Mouse (Mus musculus): ENCODE measurements around the gene Dars2. TPM values are rescaled to one million over a fixed set of nuclear protein-coding genes. Genes with fewer than 3 reads are reported as not detected.

The Dars2 gene
- polyA plus RNA-seq, 1 experiment from 2014 or later = 47.5 TPM

- Histone ChIP-seq H3K4me3 (ENCODE audit: low read length) (no peak overlapping the region), H3K27me3 (replicated peaks; ENCODE audit: control insufficient read depth, insufficient read depth, low read length) (no peaks in the 10 kb centered on the region), H3K4me2 (ENCODE audit: low read depth, low read length) (no peak overlapping the region), H3K9ac (ENCODE audit: low read depth, low read length) (no peak overlapping the region), H3K4me1 (ENCODE audit: control insufficient read depth, insufficient read depth, low read length) (no peaks in the 10 kb centered on the region), H3K36me3 (ENCODE audit: control insufficient read depth, insufficient read depth, low read length) (0 out of 2 replicates have a peak, but pooled peaks cover under 1% of the 10 kb centered on the region), H3K27ac (ENCODE audit: low read length) (no peak overlapping the region), H3K9me3 (ENCODE audit: control insufficient read depth, low read length) (no peaks in the 10 kb centered on the region)
- no peak for ATAC-seq
- WGBS = 96% methylated on average over 1 of the region's 1 CpGs
These were observed 13.3 kb downstream of the Dars2 start for GRCm38 (mm10) chr1:161057164-161057563.

DNA sequence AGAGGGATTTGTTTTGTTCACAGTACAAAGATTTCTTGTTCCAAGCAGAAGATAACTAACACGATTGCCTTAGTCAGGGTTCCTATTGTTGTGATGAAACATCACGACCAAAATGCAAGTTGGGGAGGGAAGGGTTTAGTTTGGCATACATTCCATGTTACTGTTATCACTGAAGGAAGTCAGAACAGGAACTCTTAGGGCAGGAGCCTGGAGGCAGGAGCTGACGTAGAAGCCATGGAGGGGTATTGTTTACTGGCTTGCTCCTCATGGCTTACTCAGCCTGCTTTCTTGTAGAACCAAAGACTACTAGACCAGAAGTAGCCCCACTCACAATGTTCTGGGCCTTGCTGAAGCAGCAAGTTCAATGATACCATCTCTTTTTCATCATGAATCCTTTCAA is 23.5 kb downstream of the Dars2 start:
- ATAC-seq = no peak
- no peak overlapping the region for H3K9ac ChIP-seq (ENCODE audit: low read depth, low read length)
- H3K9me3 ChIP-seq (ENCODE audit: control insufficient read depth, low read length) = no peaks in the 10 kb centered on the region
- 83% methylated on average over 3 of the region's 3 CpGs for WGBS
- no peaks in the 10 kb centered on the region for H3K27me3 ChIP-seq (replicated peaks; ENCODE audit: control insufficient read depth, insufficient read depth, low read length)
- no peak overlapping the region for H3K4me3 ChIP-seq (ENCODE audit: low read length)
- H3K36me3 ChIP-seq (ENCODE audit: control insufficient read depth, insufficient read depth, low read length) = peaks cover 1% of the 10 kb centered on the region; the same call in 1 of the 2 replicates
- no peaks in the 10 kb centered on the region for H3K4me1 ChIP-seq (ENCODE audit: control insufficient read depth, insufficient read depth, low read length)
- no peak overlapping the region for H3K27ac ChIP-seq (ENCODE audit: low read length)
- no peak overlapping the region for H3K4me2 ChIP-seq (ENCODE audit: low read depth, low read length)

DNA sequence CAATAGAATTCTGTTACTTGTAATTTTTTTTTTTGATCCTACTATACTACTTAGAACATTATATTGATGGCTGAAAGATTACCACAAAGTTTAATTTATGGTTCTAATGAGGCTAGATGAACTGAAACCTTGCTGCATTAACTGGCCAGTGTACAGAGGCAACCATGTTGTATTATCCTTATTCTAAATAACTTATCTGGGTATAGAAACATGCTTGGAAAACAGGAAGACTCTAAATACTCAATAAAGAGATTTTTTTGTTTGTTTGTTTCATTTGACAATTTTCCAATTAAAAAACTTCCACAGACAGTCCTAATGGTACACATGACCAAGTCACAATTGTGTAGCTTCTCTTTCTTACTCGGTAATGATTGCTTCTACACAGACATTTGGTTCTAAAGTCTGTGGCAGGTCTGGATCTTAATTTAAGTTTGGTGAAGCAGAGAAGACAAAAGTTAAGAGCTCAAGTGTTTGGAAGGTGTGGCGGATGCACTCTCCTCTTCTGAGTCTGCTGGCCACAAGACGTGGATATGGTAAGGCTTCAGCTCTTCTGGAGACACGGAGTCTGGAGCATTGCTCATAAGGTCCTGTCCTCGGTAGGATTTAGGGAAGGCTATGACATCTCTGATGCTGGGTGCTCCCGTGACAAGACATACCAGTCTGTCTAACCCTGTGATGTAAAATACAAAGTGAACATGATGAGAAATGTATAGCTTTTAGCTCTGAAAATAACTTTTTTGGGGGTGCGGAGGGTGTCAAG is 29.0 kb downstream of the Dars2 start:
- Histone ChIP-seq H3K27me3 (replicated peaks; ENCODE audit: control insufficient read depth, insufficient read depth, low read length) (no peaks in the 10 kb centered on the region), H3K9me3 (ENCODE audit: control insufficient read depth, low read length) (no peaks in the 10 kb centered on the region), H3K27ac (ENCODE audit: low read length) (no peak overlapping the region), H3K4me3 (ENCODE audit: low read length) (no peak overlapping the region), H3K4me2 (ENCODE audit: low read depth, low read length) (no peak overlapping the region), H3K4me1 (ENCODE audit: control insufficient read depth, insufficient read depth, low read length) (peaks cover 2% of the 10 kb centered on the region; the same call in 1 of the 2 replicates), H3K9ac (ENCODE audit: low read depth, low read length) (no peak overlapping the region), H3K36me3 (ENCODE audit: control insufficient read depth, insufficient read depth, low read length) (0 out of 2 replicates have a peak, but pooled peaks cover 6% of the 10 kb centered on the region)
- no peak for ATAC-seq
- 90% methylated on average over 7 of the region's 7 CpGs for WGBS

DNA sequence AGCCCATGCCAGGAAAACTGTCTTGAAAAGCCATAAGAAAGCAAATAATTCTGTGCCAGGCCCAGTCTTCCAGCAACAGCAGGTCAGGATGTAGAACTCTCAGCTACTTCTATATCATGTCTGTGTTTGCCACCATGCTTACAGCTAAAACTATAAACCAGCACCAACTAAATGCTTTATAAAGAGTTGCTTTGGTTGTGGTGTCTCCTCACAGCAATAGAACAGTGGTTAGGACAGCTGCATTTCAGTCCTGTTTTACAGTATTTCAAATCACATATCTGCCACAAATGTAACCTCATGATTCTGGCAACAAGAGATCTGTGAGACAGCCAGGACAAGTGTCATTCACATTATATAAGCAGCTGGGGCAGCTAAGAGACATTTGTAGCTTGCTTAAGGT is 29.6 kb downstream of the Dars2 start:
- H3K27me3 ChIP-seq (replicated peaks; ENCODE audit: control insufficient read depth, insufficient read depth, low read length) = no peaks in the 10 kb centered on the region
- H3K36me3 ChIP-seq (ENCODE audit: control insufficient read depth, insufficient read depth, low read length) = 0 out of 2 replicates have a peak, but pooled peaks cover 6% of the 10 kb centered on the region
- peak overlapping the region; percentile 63 for H3K27ac ChIP-seq (ENCODE audit: low read length)

GRCm38 (mm10) chr1:161040426-161040770 is 30.1 kb downstream of the Dars2 start:
- H3K9ac ChIP-seq (ENCODE audit: low read depth, low read length) = no peak overlapping the region
- no peaks in the 10 kb centered on the region for H3K27me3 ChIP-seq (replicated peaks; ENCODE audit: control insufficient read depth, insufficient read depth, low read length)
- H3K27ac ChIP-seq (ENCODE audit: low read length) = peak overlapping the region; percentile 63
- no peaks in the 10 kb centered on the region for H3K9me3 ChIP-seq (ENCODE audit: control insufficient read depth, low read length)
- H3K4me2 ChIP-seq (ENCODE audit: low read depth, low read length) = no peak overlapping the region
- peaks cover 2% of the 10 kb centered on the region; the same call in 1 of the 2 replicates for H3K4me1 ChIP-seq (ENCODE audit: control insufficient read depth, insufficient read depth, low read length)
- ATAC-seq = peak; percentile 5; the same call in 1 of the 2 replicates
- WGBS = 64% methylated on average over 1 of the region's 1 CpGs
- H3K36me3 ChIP-seq (ENCODE audit: control insufficient read depth, insufficient read depth, low read length) = 0 out of 2 replicates have a peak, but pooled peaks cover 6% of the 10 kb centered on the region
- H3K4me3 ChIP-seq (ENCODE audit: low read length) = no peak overlapping the region

More for the DNA sequence above, 29.6 kb downstream of the Dars2 start:
- peaks cover 2% of the 10 kb centered on the region; the same call in 1 of the 2 replicates for H3K4me1 ChIP-seq (ENCODE audit: control insufficient read depth, insufficient read depth, low read length)
- no peak for ATAC-seq
- H3K9me3 ChIP-seq (ENCODE audit: control insufficient read depth, low read length) = no peaks in the 10 kb centered on the region
- no peak overlapping the region for H3K9ac ChIP-seq (ENCODE audit: low read depth, low read length)
- no peak overlapping the region for H3K4me2 ChIP-seq (ENCODE audit: low read depth, low read length)
- H3K4me3 ChIP-seq (ENCODE audit: low read length) = no peak overlapping the region

- Histone ChIP-seq H3K4me3 (ENCODE audit: low read length) (no peak overlapping the region), H3K9ac (ENCODE audit: low read depth, low read length) (0 out of 2 replicates have a peak overlapping the region, but pooled peaks have one; percentile 19), H3K9me3 (ENCODE audit: control insufficient read depth, low read length) (no peaks in the 10 kb centered on the region), H3K27me3 (replicated peaks; ENCODE audit: control insufficient read depth, insufficient read depth, low read length) (no peaks in the 10 kb centered on the region), H3K4me1 (ENCODE audit: control insufficient read depth, insufficient read depth, low read length) (peaks cover 2% of the 10 kb centered on the region; the same call in 1 of the 2 replicates), H3K36me3 (ENCODE audit: control insufficient read depth, insufficient read depth, low read length) (0 out of 2 replicates have a peak, but pooled peaks cover 6% of the 10 kb centered on the region), H3K27ac (ENCODE audit: low read length) (peak overlapping the region; percentile 63), H3K4me2 (ENCODE audit: low read depth, low read length) (no peak overlapping the region)
- peak; percentile 51 for ATAC-seq
- WGBS = 12% methylated on average over 3 of the region's 3 CpGs
These were observed 30.6 kb downstream of the Dars2 start for GRCm38 (mm10) chr1:161039741-161040425.

DNA sequence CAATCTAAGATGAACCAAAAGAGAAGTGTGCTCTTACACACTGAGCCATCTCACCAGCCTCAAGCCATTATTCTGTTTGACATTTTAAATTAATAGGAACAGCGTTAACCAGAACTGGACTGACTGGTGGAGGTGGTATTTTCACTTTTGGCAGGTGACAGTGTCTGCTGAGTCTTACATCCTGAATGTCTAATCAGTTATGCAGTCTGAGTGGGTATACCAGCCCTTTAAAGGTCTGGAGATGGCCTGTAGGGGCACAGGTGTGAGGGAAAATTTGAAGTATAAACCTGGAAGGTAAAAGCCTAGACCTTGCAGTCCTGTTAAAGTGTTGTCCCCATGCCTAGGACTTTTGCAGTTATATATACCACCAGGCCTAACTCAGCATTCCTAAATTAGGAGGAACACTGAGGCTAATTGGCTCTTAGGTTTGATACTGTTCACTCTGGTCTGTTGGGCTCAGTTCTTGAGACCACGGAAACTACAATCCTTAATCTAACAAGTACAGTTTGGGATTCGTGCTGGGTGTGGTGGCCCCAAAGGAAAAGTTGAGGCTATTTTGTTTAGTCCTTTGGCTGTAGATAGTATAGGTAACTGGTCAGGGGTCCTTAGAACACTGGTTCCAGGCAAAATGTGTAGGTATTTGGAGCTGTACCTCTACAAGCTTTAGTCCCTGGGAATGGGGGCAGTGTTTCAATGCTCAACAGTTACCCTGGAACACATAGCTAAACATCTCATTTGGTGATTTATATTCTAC is 31.3 kb downstream of the Dars2 start:
- Histone ChIP-seq H3K27me3 (replicated peaks; ENCODE audit: control insufficient read depth, insufficient read depth, low read length) (no peaks in the 10 kb centered on the region), H3K4me2 (ENCODE audit: low read depth, low read length) (no peak overlapping the region), H3K36me3 (ENCODE audit: control insufficient read depth, insufficient read depth, low read length) (0 out of 2 replicates have a peak, but pooled peaks cover 6% of the 10 kb centered on the region), H3K9me3 (ENCODE audit: control insufficient read depth, low read length) (no peaks in the 10 kb centered on the region), H3K4me1 (ENCODE audit: control insufficient read depth, insufficient read depth, low read length) (peaks cover 2% of the 10 kb centered on the region; the same call in 1 of the 2 replicates), H3K4me3 (ENCODE audit: low read length) (no peak overlapping the region), H3K27ac (ENCODE audit: low read length) (0 out of 2 replicates have a peak overlapping the region, but pooled peaks have one; percentile 7), H3K9ac (ENCODE audit: low read depth, low read length) (no peak overlapping the region)
- peak; percentile 2 for ATAC-seq
- WGBS = 18% methylated on average over 3 of the region's 3 CpGs

DNA sequence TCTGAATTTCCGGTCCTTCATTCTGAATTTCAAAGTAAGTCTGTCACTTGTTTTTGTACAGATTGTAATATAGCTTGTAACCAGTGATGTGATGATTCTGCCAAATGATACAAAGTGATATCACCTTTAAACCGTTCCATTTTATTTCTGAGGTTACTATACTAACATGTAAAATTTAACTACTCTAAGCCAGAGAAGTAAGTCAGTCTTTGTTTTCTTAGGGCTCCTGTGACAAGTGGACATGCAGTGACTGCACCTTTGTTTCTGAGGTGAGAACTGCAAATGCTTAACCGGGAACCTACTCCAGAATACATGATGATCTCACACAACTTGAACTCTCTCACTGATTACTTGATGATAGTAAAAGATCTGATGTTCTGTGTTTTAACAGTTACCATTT is 32.5 kb downstream of the Dars2 start:
- Histone ChIP-seq H3K4me1 (ENCODE audit: control insufficient read depth, insufficient read depth, low read length) (peaks cover 8% of the 10 kb centered on the region), H3K9ac (ENCODE audit: low read depth, low read length) (no peak overlapping the region), H3K4me3 (ENCODE audit: low read length) (peak overlapping the region; percentile 24; the same call in 1 of the 2 replicates), H3K4me2 (ENCODE audit: low read depth, low read length) (peak overlapping the region; percentile 48), H3K9me3 (ENCODE audit: control insufficient read depth, low read length) (no peaks in the 10 kb centered on the region), H3K27me3 (replicated peaks; ENCODE audit: control insufficient read depth, insufficient read depth, low read length) (no peaks in the 10 kb centered on the region), H3K27ac (ENCODE audit: low read length) (no peak overlapping the region), H3K36me3 (ENCODE audit: control insufficient read depth, insufficient read depth, low read length) (0 out of 2 replicates have a peak, but pooled peaks cover 6% of the 10 kb centered on the region)
- WGBS = 42% methylated on average over 3 of the region's 3 CpGs
- ATAC-seq = no peak

DNA sequence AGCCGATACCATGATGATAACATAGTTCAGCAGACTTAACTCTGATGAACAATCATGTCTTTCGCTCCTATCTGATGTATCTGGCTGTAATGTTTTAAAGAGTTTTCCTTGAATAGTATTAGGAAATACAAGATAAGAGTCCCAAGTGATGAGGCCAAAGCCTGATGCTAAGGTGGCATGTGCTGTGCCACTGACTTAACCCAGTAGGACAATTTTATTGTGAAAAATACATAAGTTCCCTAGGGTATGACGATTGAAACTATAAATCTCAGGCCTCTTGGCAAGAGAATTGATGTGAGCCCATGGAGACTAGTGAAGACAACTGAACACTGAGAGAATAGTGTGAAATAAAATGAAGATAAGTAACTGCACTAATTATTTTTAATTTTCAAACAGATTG is 32.9 kb downstream of the Dars2 start:
- Histone ChIP-seq H3K27ac (ENCODE audit: low read length) (peak overlapping the region; percentile 23; the same call in 1 of the 2 replicates), H3K4me1 (ENCODE audit: control insufficient read depth, insufficient read depth, low read length) (peaks cover 8% of the 10 kb centered on the region), H3K4me2 (ENCODE audit: low read depth, low read length) (peak overlapping the region; percentile 48), H3K27me3 (replicated peaks; ENCODE audit: control insufficient read depth, insufficient read depth, low read length) (no peaks in the 10 kb centered on the region), H3K9ac (ENCODE audit: low read depth, low read length) (peak overlapping the region; percentile 66), H3K4me3 (ENCODE audit: low read length) (peak overlapping the region; percentile 41), H3K36me3 (ENCODE audit: control insufficient read depth, insufficient read depth, low read length) (0 out of 2 replicates have a peak, but pooled peaks cover 6% of the 10 kb centered on the region), H3K9me3 (ENCODE audit: control insufficient read depth, low read length) (no peaks in the 10 kb centered on the region)
- 28% methylated on average over 3 of the region's 3 CpGs for WGBS
- no peak for ATAC-seq

All from intestine, embryonic 16.5 days (tissue).